Mouse (Mus musculus) heart, embryonic 11.5 days (tissue): Measurements from ENCODE around the gene Fut1. TPM values are rescaled to one million over a fixed set of nuclear protein-coding genes. Genes with fewer than 3 reads are reported as not detected.

ENCODE experiments used
- ATAC-seq: fragments of 200-750 bp; cut with Nextera tagmentation; replicated peaks from 2 replicates; pipeline ENCODE4 v1.8.0; 2017; ENCODE audit warnings: moderate library complexity; ENCODE audit not compliant: insufficient number of reproducible peaks, low FRiP score, low TSS enrichment
- H3K27ac ChIP-seq: fragments of 300-500 bp; sonication (generic); 2 replicates; pipeline ENCODE4 v1.5.1; 2014; ENCODE audit warnings: mild to moderate bottlenecking, low read depth, low read length
- H3K27me3 ChIP-seq: fragments of 300-500 bp; sonication (generic); 2 replicates; pipeline ENCODE4 v1.6.1; 2014; ENCODE audit warnings: mild to moderate bottlenecking, low read length, mixed read lengths; ENCODE audit not compliant: control insufficient read depth, insufficient read depth
- H3K36me3 ChIP-seq: fragments of 300-500 bp; sonication (generic); 2 replicates; pipeline ENCODE4 v1.6.1; 2014; ENCODE audit warnings: mild to moderate bottlenecking, low read length, moderate library complexity, mixed read lengths; ENCODE audit not compliant: control insufficient read depth, insufficient read depth
- H3K4me1 ChIP-seq: fragments of 300-500 bp; sonication (generic); 2 replicates; pipeline ENCODE4 v1.6.1; 2014; ENCODE audit warnings: low read length; ENCODE audit not compliant: control insufficient read depth, insufficient read depth
- H3K4me2 ChIP-seq: fragments of 300-500 bp; sonication (generic); 2 replicates; pipeline ENCODE4 v1.6.1; 2014; ENCODE audit warnings: mild to moderate bottlenecking, moderate library complexity
- H3K4me3 ChIP-seq: fragments of 300-500 bp; sonication (generic); 2 replicates; pipeline ENCODE4 v1.5.1; 2014; ENCODE audit warnings: low read depth, low read length
- H3K9ac ChIP-seq: fragments of 300-500 bp; sonication (generic); 2 replicates; pipeline ENCODE4 v1.6.1; 2014; ENCODE audit warnings: mild to moderate bottlenecking, low read depth, low read length, moderate library complexity
- H3K9me3 ChIP-seq: fragments of 300-500 bp; sonication (generic); replicated peaks from 2 replicates; pipeline ENCODE4 v1.6.1; 2016; ENCODE audit warnings: low read length; ENCODE audit not compliant: control insufficient read depth
- WGBS: fragments of 180-500 bp; shearing (Covaris S2); extraction: QIAGEN DNeasy Blood & Tissue Kit; methylation state at CpG from one replicate; pipeline ENCODE4 v1.1.7; 2014; ENCODE audit not compliant: insufficient replicate concordance; 5-methylcytosine and 5-hydroxymethylcytosine counted together
- polyA plus RNA-seq: library from polyadenylated mRNA; unstranded; fragments of >200 nt; fragmentation: Nextera tagmentation; extraction: Ambion mirVana; gene quantifications from 2 replicates; pipeline ENCODE4 v1.2.1, GENCODE M21; 2014

The Fut1 gene
- polyA plus RNA-seq, 1 experiment from 2014 or later: not detected

GRCm38 (mm10) chr7:45596107-45596506 is 21.0 kb upstream of the Fut1 start:
- 31% methylated on average over 1 of the region's 1 CpGs for WGBS
- peaks cover 14% of the 10 kb centered on the region for H3K4me1 ChIP-seq

GRCm38 (mm10) chr7:45597013-45597412 is 20.1 kb upstream of the Fut1 start:
- Histone ChIP-seq H3K4me2 (no peak overlapping the region), H3K9me3 (no peaks in the 10 kb centered on the region), H3K27ac (no peak overlapping the region), H3K4me3 (no peak overlapping the region), H3K4me1 (peaks cover 14% of the 10 kb centered on the region), H3K36me3 (no peaks in the 10 kb centered on the region), H3K27me3 (no peaks in the 10 kb centered on the region), H3K9ac (no peak overlapping the region)
- ATAC-seq: no peak
- 81% methylated on average over 5 of the region's 5 CpGs for WGBS

More at GRCm38 (mm10) chr7:45596107-45596506, 21.0 kb upstream of the Fut1 start:
- Histone ChIP-seq H3K4me2 (no peak overlapping the region), H3K27me3 (no peaks in the 10 kb centered on the region), H3K36me3 (no peaks in the 10 kb centered on the region), H3K9me3 (no peaks in the 10 kb centered on the region), H3K9ac (no peak overlapping the region), H3K27ac (no peak overlapping the region), H3K4me3 (no peak overlapping the region)
- no peak for ATAC-seq

- no peak overlapping the region for H3K4me2 ChIP-seq
- H3K9me3 ChIP-seq: no peaks in the 10 kb centered on the region
- H3K27me3 ChIP-seq: no peaks in the 10 kb centered on the region
- ATAC-seq: no peak
- H3K4me3 ChIP-seq: no peak overlapping the region
- no peaks in the 10 kb centered on the region for H3K36me3 ChIP-seq
- H3K9ac ChIP-seq: no peak overlapping the region
- H3K4me1 ChIP-seq: peaks cover 14% of the 10 kb centered on the region
- no peak overlapping the region for H3K27ac ChIP-seq
- 93% methylated on average over 6 of the region's 6 CpGs for WGBS
These were observed 19.6 kb upstream of the Fut1 start for GRCm38 (mm10) chr7:45597527-45597926.

GRCm38 (mm10) chr7:45598960-45599879 is 17.9 kb upstream of the Fut1 start:
- 0 out of 2 replicates have a peak, but pooled peaks have one; percentile 39 for ATAC-seq
- H3K4me3 ChIP-seq: no peak overlapping the region; the same call in 1 of the 2 replicates
- H3K27me3 ChIP-seq: no peaks in the 10 kb centered on the region
- 36% methylated on average over 18 of the region's 18 CpGs for WGBS
- peaks cover 14% of the 10 kb centered on the region for H3K4me1 ChIP-seq
- H3K4me2 ChIP-seq: peak overlapping the region; percentile 38
- H3K9ac ChIP-seq: no peak overlapping the region
- no peak overlapping the region for H3K27ac ChIP-seq
- no peaks in the 10 kb centered on the region for H3K36me3 ChIP-seq
- H3K9me3 ChIP-seq: no peaks in the 10 kb centered on the region

- H3K4me2 ChIP-seq: no peak overlapping the region
- H3K36me3 ChIP-seq: no peaks in the 10 kb centered on the region
- no peak overlapping the region for H3K27ac ChIP-seq
- ATAC-seq: no peak
- H3K9ac ChIP-seq: no peak overlapping the region
- no peak overlapping the region for H3K4me3 ChIP-seq
- H3K9me3 ChIP-seq: no peaks in the 10 kb centered on the region
- WGBS: 74% methylated on average over 9 of the region's 9 CpGs
- H3K4me1 ChIP-seq: no peaks in the 10 kb centered on the region
- no peaks in the 10 kb centered on the region for H3K27me3 ChIP-seq
These were observed 11.3 kb upstream of the Fut1 start for GRCm38 (mm10) chr7:45605704-45606289.

- 50% methylated on average over 1 of the region's 1 CpGs for WGBS
- Histone ChIP-seq H3K27me3 (no peaks in the 10 kb centered on the region; the same call in 1 of the 2 replicates), H3K4me3 (no peak overlapping the region), H3K27ac (no peak overlapping the region), H3K9me3 (no peaks in the 10 kb centered on the region), H3K4me2 (no peak overlapping the region), H3K4me1 (no peaks in the 10 kb centered on the region), H3K9ac (no peak overlapping the region), H3K36me3 (no peaks in the 10 kb centered on the region)
- ATAC-seq: no peak
These were observed 7.6 kb upstream of the Fut1 start for GRCm38 (mm10) chr7:45609511-45609910.

- Histone ChIP-seq H3K9ac (no peak overlapping the region), H3K9me3 (no peaks in the 10 kb centered on the region), H3K4me3 (no peak overlapping the region), H3K27me3 (peaks cover 49% of the 10 kb centered on the region), H3K27ac (no peak overlapping the region), H3K4me1 (0 out of 2 replicates have a peak, but pooled peaks cover 3% of the 10 kb centered on the region), H3K36me3 (no peaks in the 10 kb centered on the region), H3K4me2 (no peak overlapping the region)
- WGBS: 22% methylated on average over 6 of the region's 6 CpGs
- ATAC-seq: no peak
These were observed 812 bp upstream of the Fut1 start for GRCm38 (mm10) chr7:45616277-45616676.

- H3K4me1 ChIP-seq: 0 out of 2 replicates have a peak, but pooled peaks cover 3% of the 10 kb centered on the region
- peaks cover 49% of the 10 kb centered on the region for H3K27me3 ChIP-seq
- H3K9ac ChIP-seq: no peak overlapping the region
- no peaks in the 10 kb centered on the region for H3K36me3 ChIP-seq
- no peak overlapping the region for H3K27ac ChIP-seq
- ATAC-seq: no peak
- no peak overlapping the region for H3K4me2 ChIP-seq
- 68% methylated on average over 5 of the region's 5 CpGs for WGBS
- no peak overlapping the region for H3K4me3 ChIP-seq
- no peaks in the 10 kb centered on the region; the same call in 1 of the 2 replicates for H3K9me3 ChIP-seq
These were observed 1.2 kb downstream of the Fut1 start for GRCm38 (mm10) chr7:45618316-45618715.
